Mouse (Mus musculus) olfactory bulb, adult 2 months (tissue): ENCODE data around the gene Katna1. TPM values are rescaled to one million over a fixed set of nuclear protein-coding genes. Genes with fewer than 3 reads are reported as not detected.
"Not testable (repeated sequence)": the region's sequence is repeated elsewhere in the genome, so short reads cannot be mapped to it uniquely, and the experiment has no call there.

Experiments used
- H3K27ac ChIP-seq: fragments of 200-500 bp; 2 replicates; pipeline ENCODE4 v1.5.1; 2012; ENCODE audit warnings: low read depth, low read length; ENCODE audit not compliant: insufficient read depth
- H3K4me1 ChIP-seq: fragments of 200-500 bp; 2 replicates; pipeline ENCODE4 v1.6.1; 2012; ENCODE audit warnings: low read length; ENCODE audit not compliant: control insufficient read depth, insufficient read depth
- H3K4me3 ChIP-seq: fragments of 200-500 bp; 2 replicates; pipeline ENCODE4 v1.5.1; 2012; ENCODE audit warnings: mild to moderate bottlenecking, low read depth, low read length, moderate library complexity; ENCODE audit not compliant: insufficient read depth
- CTCF ChIP-seq: fragments of 200-500 bp; IDR thresholded peaks from 2 replicates; pipeline ENCODE4 v1.5.1; 2012; ENCODE audit warnings: low read depth, mild to moderate bottlenecking, low read length, moderate library complexity; ENCODE audit not compliant: insufficient read depth
- POLR2A ChIP-seq: fragments of 200-500 bp; IDR thresholded peaks from 2 replicates; pipeline ENCODE4 v1.6.1; 2012; ENCODE audit warnings: mild to moderate bottlenecking, low read depth, low read length, moderate library complexity; ENCODE audit not compliant: insufficient read depth
- WGBS: fragments of 180-500 bp; shearing (Covaris S2); methylation state at CpG from one replicate; pipeline ENCODE4 v1.1.7; 2018; 5-methylcytosine and 5-hydroxymethylcytosine counted together
- polyA plus RNA-seq: library from polyadenylated mRNA; stranded (reverse); fragments of >200 nt; gene quantifications from 2 replicates; pipeline ENCODE4 v1.2.4, GENCODE M21; 2012; ENCODE audit warnings: low replicate concordance; ENCODE audit not compliant: missing spikeins, insufficient read depth, insufficient read length

Katna1 gene
- polyA plus RNA-seq, 1 experiment = not detected

DNA sequence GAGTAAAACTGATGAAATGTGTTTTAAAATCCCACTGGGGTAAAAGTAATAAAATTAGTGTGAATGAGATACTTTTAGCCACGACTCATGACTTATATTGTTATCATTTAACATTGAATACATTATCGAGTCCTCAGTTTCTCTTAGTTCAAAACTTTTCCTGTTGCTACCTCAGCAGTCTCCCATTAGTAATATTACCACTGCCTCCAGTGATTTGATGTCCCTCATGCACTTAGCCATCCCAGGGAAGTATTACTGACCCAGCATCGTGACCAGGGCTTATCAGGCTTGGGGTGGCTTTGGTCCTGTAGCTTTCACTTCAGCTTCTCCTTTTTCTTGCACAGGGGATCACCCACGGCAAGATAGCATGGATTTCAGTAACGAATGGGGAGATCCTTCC, 15.7 kb upstream of the Katna1 start:
- no peak overlapping the region for H3K4me3 ChIP-seq
- TF ChIP-seq POLR2A (no peak), CTCF (no peak)
- WGBS = 90% methylated on average over 5 of the region's 5 CpGs

DNA sequence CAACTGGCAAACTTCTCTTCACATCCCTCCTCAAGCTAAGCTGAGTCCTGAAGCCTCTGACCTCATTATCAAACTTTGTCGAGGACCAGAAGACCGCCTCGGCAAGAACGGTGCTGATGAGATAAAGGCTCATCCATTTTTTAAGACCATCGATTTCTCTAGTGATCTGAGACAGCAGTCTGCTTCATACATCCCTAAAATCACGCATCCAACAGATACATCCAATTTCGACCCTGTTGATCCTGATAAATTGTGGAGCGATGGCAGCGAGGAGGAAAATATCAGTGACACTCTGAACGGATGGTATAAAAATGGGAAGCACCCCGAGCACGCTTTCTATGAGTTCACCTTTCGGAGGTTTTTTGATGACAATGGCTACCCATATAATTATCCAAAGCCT, 13.3 kb upstream of the Katna1 start:
- 0 out of 2 replicates have a peak, but pooled peaks cover 2% of the 10 kb centered on the region for H3K4me1 ChIP-seq
- no peak for TF ChIP-seq CTCF
- no peak for TF ChIP-seq POLR2A
- WGBS = 93% methylated on average over 13 of the region's 13 CpGs
- no peak overlapping the region for H3K27ac ChIP-seq
- no peak overlapping the region for H3K4me3 ChIP-seq

More for the DNA sequence above, 15.7 kb upstream of the Katna1 start:
- Histone ChIP-seq H3K27ac (no peak overlapping the region), H3K4me1 (0 out of 2 replicates have a peak, but pooled peaks cover 1% of the 10 kb centered on the region)

DNA sequence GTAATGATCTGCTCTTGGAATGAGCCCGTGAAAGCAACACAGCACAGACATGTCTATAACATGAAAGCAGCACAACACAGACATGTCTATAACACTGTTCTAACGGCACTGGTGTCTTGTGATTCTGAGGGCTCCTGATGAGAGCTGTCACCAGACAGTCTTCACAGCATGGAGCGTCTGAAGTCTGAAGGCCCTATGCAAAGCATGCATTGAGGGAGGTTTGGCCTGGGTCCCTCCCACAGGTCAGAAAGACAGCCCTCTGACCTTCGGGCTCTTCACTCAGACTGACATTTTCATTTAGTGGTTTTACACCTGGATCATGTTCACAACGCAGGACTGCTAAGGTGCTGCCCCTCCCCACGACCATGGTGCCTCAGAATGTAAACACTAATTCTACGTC, 10.7 kb upstream of the Katna1 start:
- WGBS = 74% methylated on average over 7 of the region's 7 CpGs
- no peak overlapping the region for H3K27ac ChIP-seq
- TF ChIP-seq POLR2A (no peak), CTCF (no peak)

DNA sequence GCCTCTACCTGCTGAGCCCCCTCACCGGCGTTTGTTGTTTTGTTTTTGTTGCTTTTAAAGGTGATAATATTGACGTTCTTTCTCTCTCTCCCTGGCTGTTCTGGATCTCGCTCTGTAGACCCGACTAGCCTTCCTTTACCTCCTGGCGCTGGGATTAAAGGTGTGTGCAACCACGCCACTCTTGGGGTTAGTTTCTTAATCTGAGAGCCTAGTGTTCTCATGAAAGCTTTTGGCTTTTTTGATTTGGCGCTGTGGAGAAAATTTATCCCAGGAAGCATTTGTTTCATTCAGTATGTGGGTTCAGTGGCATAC, 657 bp downstream of the Katna1 start:
- WGBS = 0% methylated on average over 8 of the region's 8 CpGs
- peaks cover 2% of the 10 kb centered on the region; the same call in 1 of the 2 replicates for H3K4me1 ChIP-seq
- no peak overlapping the region for H3K27ac ChIP-seq
- TF ChIP-seq CTCF (no peak), POLR2A (no peak)
- peak overlapping the region; percentile 72 for H3K4me3 ChIP-seq

More for the DNA sequence above, 10.7 kb upstream of the Katna1 start:
- Histone ChIP-seq H3K4me3 (no peak overlapping the region), H3K4me1 (0 out of 2 replicates have a peak, but pooled peaks cover 2% of the 10 kb centered on the region)

DNA sequence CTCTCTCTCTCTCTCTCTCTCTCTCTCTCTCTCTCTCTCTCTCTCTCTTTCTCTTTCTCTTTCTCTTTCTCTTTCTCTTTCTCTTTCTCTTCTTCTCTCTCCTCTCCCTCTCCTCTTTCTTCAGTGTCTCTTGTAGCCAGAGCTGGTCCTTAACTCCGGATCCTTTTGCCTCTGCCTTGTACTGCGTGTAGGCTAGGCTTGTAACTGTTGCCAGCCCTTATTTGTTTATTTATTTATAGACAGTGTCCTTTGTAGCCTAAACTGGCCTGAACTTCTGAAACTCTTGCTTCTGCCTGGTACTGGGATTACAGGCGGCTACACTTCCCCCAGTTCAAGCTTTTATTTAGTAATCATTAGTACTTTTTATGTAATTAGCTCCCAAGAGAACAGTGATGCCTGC, 1.2 kb downstream of the Katna1 start:
- 9% methylated on average over 3 of the region's 3 CpGs for WGBS
- H3K4me1 ChIP-seq = peaks cover 2% of the 10 kb centered on the region; the same call in 1 of the 2 replicates
- H3K4me3 ChIP-seq = no peak overlapping the region
- TF ChIP-seq POLR2A (no peak), CTCF (no peak)
- no peak overlapping the region for H3K27ac ChIP-seq

DNA sequence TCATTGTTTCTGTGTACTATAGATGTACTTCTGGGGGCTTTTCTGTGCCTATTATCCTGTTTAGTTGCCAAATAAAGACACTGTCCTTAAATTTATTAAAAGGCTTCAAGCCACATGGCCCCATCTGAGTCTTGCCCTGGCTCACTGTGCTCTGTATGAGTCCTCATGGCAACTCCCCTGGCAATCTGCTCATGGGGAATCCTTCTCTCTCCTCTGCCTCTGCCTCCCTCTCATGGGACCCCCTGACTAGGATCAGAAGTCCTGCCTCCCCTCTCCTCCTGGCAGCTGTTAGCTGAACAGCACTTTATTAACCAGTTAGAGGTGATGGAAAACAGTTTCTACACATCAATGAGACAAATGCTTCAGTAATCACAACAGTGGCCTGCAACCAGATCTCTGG, 5.8 kb downstream of the Katna1 start:
- H3K27ac ChIP-seq = no peak overlapping the region
- TF ChIP-seq POLR2A = no peak
- TF ChIP-seq CTCF = no peak
- H3K4me1 ChIP-seq = peaks cover 2% of the 10 kb centered on the region; the same call in 1 of the 2 replicates
- no peak overlapping the region for H3K4me3 ChIP-seq

DNA sequence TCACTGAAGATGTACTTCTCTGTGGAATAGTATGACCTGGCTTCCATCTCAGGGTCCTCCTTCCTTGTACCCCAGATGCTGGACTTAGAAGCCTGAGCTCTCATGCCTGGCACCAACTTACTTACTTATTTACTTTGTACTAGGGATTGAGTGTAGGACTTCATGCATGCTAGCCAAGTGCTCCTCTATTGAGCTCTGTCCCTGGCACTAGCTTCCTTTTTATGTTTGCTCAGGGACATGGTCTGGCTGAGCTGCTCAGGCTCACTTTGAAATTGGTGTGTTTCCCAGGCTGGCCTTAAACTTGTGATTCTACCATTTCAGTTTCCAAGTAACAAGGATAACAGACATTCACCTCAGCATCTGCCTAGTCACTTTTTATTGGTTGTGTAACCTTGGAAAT, 11.3 kb downstream of the Katna1 start:
- Histone ChIP-seq H3K4me3 (no peak overlapping the region), H3K4me1 (no peaks in the 10 kb centered on the region), H3K27ac (no peak overlapping the region)
- no peak for TF ChIP-seq CTCF
- no peak for TF ChIP-seq POLR2A

DNA sequence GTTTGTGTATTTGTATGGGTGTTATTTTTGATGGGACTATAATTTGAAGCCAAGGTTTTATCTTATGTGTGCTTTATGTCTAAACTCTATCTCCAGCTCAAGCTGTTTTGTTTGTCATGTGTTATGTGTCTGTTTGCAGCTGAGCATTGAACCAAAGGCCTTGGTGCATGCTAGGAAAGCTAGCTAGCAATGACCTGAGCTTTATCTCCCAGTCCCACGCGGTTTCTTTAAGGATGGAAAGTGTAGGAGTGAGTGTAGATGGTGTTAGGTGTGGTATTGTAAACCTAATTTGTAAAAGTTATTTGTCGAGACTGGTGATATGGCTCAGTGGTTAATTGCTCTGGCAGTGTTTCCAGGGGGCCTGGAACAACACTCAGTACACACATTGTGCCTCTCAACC, 12.1 kb downstream of the Katna1 start:
- no peaks in the 10 kb centered on the region for H3K4me1 ChIP-seq
- WGBS = 80% methylated on average over 3 of the region's 3 CpGs
- H3K4me3 ChIP-seq = no peak overlapping the region
- TF ChIP-seq CTCF (no peak), POLR2A (no peak)
- no peak overlapping the region for H3K27ac ChIP-seq

DNA sequence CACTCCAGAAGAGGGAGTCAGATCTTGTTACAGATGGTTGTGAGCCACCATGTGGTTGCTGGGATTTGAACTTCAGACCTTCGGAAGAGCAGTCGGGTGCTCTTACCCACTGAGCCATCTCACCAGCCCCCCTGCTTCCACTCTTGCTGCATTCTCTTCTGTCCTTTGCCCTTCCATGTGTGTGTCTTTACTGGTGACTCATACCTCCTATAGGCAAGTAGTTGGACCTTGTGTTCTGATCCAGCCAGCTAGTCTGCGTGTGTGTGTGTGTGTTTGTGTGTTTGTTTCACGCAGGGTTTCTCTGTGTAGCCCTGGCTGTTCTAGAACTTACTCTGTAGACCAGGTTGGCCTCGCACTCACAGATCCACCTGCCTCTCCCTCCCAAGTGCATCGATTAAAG, 19.7 kb downstream of the Katna1 start:
- H3K27ac ChIP-seq, H3K4me3 ChIP-seq, H3K4me1 ChIP-seq: not testable (repeated sequence)
- WGBS = 94% methylated on average over 6 of the region's 6 CpGs

DNA sequence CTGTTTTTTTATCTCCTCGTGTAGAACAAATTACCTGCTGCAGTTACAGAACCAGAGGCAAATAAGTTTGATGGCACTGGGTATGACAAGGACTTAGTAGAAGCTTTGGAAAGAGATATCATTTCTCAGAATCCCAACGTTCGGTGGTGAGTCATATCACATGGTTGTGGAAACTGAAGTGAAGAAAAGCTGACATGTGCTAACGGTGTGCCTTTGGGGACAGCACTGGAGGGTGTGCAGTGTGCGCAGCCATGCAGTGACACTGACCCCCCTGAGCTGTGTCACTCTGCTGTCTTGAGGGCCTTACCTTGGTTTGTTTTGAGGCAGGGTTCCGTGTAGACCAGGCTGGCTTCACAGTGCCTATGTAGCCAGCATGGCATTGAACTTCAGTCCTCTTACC, 23.0 kb downstream of the Katna1 start:
- 88% methylated on average over 6 of the region's 6 CpGs for WGBS
- TF ChIP-seq CTCF (no peak), POLR2A (no peak)

DNA sequence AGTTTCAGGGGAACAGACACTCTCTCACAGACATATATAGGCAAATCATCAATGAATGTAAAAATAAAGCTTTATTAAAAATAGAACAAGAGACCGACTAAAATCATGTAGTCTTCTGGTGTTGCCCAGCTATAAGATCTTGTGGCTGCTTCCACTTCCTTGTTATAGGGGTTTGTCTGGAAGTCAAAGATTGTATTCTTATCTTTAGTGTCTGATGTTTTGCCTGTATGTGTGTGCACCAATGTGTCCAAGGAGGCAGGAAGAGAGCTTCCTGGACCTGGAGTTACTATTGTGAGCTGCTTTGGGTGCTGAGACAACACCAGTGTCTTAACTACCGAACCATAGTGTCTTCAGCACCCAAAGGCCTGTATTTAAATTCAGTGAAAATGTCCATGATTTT, 31.7 kb downstream of the Katna1 start:
- TF ChIP-seq POLR2A = no peak
- no peak for TF ChIP-seq CTCF
- Histone ChIP-seq H3K27ac (no peak overlapping the region), H3K4me3 (no peak overlapping the region), H3K4me1 (no peaks in the 10 kb centered on the region)
- WGBS = 92% methylated on average over 2 of the region's 2 CpGs

More for the DNA sequence above, 23.0 kb downstream of the Katna1 start:
- no peaks in the 10 kb centered on the region for H3K4me1 ChIP-seq
- H3K27ac ChIP-seq = no peak overlapping the region
- H3K4me3 ChIP-seq = no peak overlapping the region
